Mouse (Mus musculus): Measurements from ENCODE around the gene Pdzd8. TPM values are rescaled to one million over a fixed set of nuclear protein-coding genes. Genes with fewer than 3 reads are reported as not detected.

Pdzd8 gene
- polyA plus RNA-seq, 1 experiment from 2014 or later, result 8.4 TPM

DNA sequence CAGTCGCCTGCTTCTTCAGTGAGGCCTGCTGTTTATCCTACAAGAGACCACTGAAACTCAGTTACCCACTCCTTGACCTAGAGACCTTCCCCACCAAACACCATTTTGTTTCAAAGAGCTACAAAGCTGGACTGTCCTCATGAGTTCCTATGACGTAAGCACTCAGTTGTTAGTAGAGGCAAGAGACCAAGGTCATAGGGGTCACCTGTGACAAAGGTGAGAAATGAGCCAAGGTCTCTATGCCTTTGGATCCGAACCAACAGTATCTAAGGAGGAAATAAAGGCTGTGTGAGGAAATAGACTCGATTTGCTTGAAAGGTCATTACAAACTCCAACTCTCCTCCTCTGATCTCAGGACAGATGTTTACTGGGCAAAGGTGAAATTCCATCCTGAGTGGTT is 25.4 kb upstream of the Pdzd8 start:
- Histone ChIP-seq H3K27me3 (no peaks in the 10 kb centered on the region), H3K4me2 (no peak overlapping the region), H3K36me3 (ENCODE audit: poor library complexity, severe bottlenecking) (no peaks in the 10 kb centered on the region), H3K9ac (no peak overlapping the region), H3K4me3 (no peak overlapping the region), H3K4me1 (no peaks in the 10 kb centered on the region), H3K9me3 (replicated peaks) (peaks cover 5% of the 10 kb centered on the region), H3K27ac (no peak overlapping the region)
- no peak for ATAC-seq
- 78% methylated on average over 4 of the region's 4 CpGs for WGBS

DNA sequence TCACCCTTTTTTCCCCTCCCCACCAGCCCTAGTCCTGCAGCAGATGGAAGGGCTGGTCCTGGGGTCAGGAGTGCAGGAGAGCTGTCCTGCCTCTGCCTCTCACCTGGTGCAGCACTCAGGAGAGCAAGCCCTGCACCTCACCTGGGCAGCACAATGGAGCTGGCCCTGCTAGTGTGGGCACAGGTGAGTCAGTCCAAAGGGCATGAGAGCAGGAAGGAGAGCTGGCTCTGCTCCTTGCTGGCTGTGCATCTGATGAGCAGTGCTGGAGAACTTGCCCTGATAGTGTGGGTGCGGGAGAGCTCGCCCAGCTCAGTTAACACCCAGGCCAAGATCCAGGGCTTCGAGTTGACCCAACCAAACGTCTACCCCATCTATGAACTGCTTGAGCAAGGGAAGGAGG is 22.3 kb upstream of the Pdzd8 start:
- 87% methylated on average over 4 of the region's 4 CpGs for WGBS
- no peaks in the 10 kb centered on the region for H3K36me3 ChIP-seq (ENCODE audit: poor library complexity, severe bottlenecking)
- no peak overlapping the region for H3K4me2 ChIP-seq
- H3K9ac ChIP-seq, result no peak overlapping the region
- no peak for ATAC-seq
- no peaks in the 10 kb centered on the region for H3K27me3 ChIP-seq
- H3K4me3 ChIP-seq, result no peak overlapping the region
- H3K9me3 ChIP-seq (replicated peaks), result no peaks in the 10 kb centered on the region
- no peaks in the 10 kb centered on the region for H3K4me1 ChIP-seq
- H3K27ac ChIP-seq, result no peak overlapping the region

DNA sequence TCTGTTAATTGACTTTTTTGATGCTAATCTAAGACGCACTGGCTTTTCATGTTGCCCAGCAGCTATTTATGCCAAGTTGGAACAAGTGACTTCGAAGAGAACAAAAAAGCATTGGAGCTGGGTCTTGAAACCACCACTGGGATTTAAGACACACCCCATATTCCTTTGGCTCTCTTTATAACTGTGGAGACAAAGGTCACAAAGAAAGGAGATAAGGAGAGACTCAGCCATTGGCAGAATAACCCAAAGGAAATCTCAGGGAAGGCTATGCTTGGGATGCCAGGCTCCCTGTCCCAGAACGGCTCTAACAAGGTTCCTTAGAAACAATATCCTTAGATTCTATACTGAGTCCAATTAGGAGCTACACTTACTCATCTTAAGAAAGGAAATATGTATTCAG is 21.1 kb upstream of the Pdzd8 start:
- no peak for ATAC-seq
- Histone ChIP-seq H3K9me3 (replicated peaks) (no peaks in the 10 kb centered on the region), H3K4me1 (no peaks in the 10 kb centered on the region), H3K4me3 (no peak overlapping the region), H3K27ac (no peak overlapping the region), H3K27me3 (no peaks in the 10 kb centered on the region), H3K4me2 (no peak overlapping the region), H3K36me3 (ENCODE audit: poor library complexity, severe bottlenecking) (no peaks in the 10 kb centered on the region), H3K9ac (no peak overlapping the region)
- 42% methylated on average over 3 of the region's 3 CpGs for WGBS

DNA sequence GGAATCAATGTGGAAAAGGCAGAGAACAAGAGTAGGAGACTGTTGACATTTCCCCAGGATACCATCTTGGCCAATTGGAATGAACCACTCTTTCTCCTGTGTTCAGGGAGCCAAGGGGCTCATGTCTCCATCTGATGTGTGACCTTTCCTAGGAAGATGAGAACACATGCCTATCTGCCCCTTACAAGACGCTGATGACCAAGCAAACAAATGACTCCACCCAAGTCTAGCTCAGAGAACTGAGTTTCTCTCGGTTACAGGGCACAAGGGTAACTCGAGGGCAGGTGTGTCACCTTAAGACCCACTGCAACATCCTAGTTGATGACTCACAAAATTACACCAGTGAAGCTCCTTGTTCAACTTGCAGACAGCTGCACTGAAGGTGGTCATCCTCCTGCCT is 18.1 kb upstream of the Pdzd8 start:
- no peak for ATAC-seq
- Histone ChIP-seq H3K27ac (no peak overlapping the region), H3K9ac (no peak overlapping the region), H3K4me1 (no peaks in the 10 kb centered on the region), H3K36me3 (ENCODE audit: poor library complexity, severe bottlenecking) (no peaks in the 10 kb centered on the region), H3K4me2 (no peak overlapping the region), H3K4me3 (no peak overlapping the region), H3K9me3 (replicated peaks) (no peaks in the 10 kb centered on the region), H3K27me3 (no peaks in the 10 kb centered on the region)
- 88% methylated on average over 3 of the region's 3 CpGs for WGBS

DNA sequence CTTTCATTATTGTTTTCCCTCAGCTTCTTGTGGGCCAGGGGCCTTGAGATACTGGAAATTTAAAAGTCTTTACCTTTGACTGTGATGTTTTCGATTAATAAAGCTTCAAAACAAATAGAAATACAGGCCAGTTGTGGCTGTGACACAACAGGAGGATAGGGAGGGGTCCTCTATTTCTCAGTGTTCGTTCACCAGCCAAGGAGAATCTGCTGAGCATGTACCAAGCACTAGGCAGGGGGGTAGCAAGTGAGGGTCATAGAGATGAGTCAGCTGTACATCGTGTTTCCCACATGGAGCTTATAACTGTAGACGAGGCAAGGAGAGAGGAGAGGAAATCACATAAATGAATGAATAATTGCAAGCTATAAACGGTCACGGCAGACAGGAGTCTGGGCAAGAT is 17.1 kb upstream of the Pdzd8 start:
- H3K36me3 ChIP-seq (ENCODE audit: poor library complexity, severe bottlenecking), result no peaks in the 10 kb centered on the region
- H3K9ac ChIP-seq, result no peak overlapping the region
- 87% methylated on average over 6 of the region's 6 CpGs for WGBS
- H3K9me3 ChIP-seq (replicated peaks), result no peaks in the 10 kb centered on the region
- no peak overlapping the region for H3K4me2 ChIP-seq
- H3K27me3 ChIP-seq, result no peaks in the 10 kb centered on the region
- no peak for ATAC-seq
- no peaks in the 10 kb centered on the region for H3K4me1 ChIP-seq
- no peak overlapping the region for H3K27ac ChIP-seq
- H3K4me3 ChIP-seq, result no peak overlapping the region

DNA sequence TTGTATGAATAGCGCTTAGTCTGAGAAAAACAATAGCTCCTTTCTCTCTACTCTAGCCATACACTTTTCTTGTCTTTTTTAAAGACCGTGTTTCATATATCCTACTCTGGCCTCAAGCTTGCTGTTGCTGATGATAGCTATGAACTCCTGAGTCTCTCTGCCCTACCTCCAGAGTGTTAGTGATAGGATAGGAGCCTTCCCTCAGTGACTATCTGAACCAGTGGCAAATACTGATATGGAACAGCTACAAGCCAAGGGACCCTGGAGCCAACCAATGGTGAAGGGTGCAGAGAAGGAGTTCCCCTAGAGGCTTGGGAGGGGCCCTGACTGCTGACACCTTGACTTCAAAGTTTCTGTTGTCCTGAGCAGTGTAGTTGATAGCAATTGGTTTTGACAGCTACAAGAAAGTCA is 14.9 kb upstream of the Pdzd8 start:
- no peaks in the 10 kb centered on the region for H3K4me1 ChIP-seq
- no peaks in the 10 kb centered on the region for H3K27me3 ChIP-seq
- H3K36me3 ChIP-seq (ENCODE audit: poor library complexity, severe bottlenecking), result no peaks in the 10 kb centered on the region
- no peak overlapping the region for H3K27ac ChIP-seq
- WGBS, result 14% methylated on average over 2 of the region's 2 CpGs
- H3K4me2 ChIP-seq, result no peak overlapping the region
- no peaks in the 10 kb centered on the region for H3K9me3 ChIP-seq (replicated peaks)
- no peak overlapping the region for H3K9ac ChIP-seq
- H3K4me3 ChIP-seq, result no peak overlapping the region
- no peak for ATAC-seq

DNA sequence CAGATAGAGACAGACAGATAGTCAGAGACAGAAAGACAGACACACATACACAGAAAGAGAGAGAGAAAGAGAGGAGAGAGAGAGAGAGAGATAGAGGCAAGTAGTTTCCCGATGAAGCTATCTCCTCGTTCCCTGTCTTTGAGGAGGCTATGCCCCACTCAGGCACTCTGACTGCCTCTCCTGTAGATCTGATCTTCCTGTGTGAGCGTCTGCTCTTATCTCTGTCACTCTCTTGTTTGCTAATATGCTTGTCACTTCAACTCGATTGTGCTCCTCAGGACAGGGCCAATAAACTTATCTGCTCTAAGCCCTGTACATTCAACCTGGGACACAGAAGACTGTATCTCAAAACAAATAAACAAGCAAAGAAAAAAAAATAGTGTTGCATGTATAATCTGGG is 13.6 kb upstream of the Pdzd8 start:
- Histone ChIP-seq H3K4me1 (no peaks in the 10 kb centered on the region), H3K9me3 (replicated peaks) (no peaks in the 10 kb centered on the region), H3K27ac (no peak overlapping the region), H3K36me3 (ENCODE audit: poor library complexity, severe bottlenecking) (no peaks in the 10 kb centered on the region), H3K4me2 (no peak overlapping the region), H3K27me3 (no peaks in the 10 kb centered on the region), H3K9ac (no peak overlapping the region), H3K4me3 (no peak overlapping the region)
- WGBS, result 76% methylated on average over 4 of the region's 4 CpGs
- no peak for ATAC-seq

DNA sequence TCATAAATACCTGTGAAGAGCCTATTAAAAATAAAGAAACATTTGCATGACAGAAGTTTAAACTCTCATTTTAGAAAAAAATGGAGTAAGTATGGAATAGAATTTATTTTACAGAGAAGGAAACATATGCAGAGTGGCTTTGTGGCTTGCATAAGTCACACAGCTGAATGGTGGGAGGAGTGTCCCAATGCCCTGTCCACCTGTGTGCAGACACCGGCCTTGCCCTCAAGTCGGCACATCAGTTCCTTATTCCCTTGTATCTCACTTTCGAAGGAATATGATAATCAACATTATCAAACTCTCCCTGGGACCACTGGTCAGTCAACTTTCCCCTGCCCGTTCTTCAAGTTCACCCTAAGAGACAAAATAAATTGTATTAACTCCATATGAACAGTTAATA is 12.3 kb upstream of the Pdzd8 start:
- WGBS, result 86% methylated on average over 4 of the region's 4 CpGs
- Histone ChIP-seq H3K36me3 (ENCODE audit: poor library complexity, severe bottlenecking) (no peaks in the 10 kb centered on the region), H3K27me3 (no peaks in the 10 kb centered on the region), H3K9me3 (replicated peaks) (no peaks in the 10 kb centered on the region), H3K4me1 (no peaks in the 10 kb centered on the region), H3K4me3 (no peak overlapping the region), H3K4me2 (no peak overlapping the region), H3K27ac (no peak overlapping the region), H3K9ac (no peak overlapping the region)
- ATAC-seq, result no peak

DNA sequence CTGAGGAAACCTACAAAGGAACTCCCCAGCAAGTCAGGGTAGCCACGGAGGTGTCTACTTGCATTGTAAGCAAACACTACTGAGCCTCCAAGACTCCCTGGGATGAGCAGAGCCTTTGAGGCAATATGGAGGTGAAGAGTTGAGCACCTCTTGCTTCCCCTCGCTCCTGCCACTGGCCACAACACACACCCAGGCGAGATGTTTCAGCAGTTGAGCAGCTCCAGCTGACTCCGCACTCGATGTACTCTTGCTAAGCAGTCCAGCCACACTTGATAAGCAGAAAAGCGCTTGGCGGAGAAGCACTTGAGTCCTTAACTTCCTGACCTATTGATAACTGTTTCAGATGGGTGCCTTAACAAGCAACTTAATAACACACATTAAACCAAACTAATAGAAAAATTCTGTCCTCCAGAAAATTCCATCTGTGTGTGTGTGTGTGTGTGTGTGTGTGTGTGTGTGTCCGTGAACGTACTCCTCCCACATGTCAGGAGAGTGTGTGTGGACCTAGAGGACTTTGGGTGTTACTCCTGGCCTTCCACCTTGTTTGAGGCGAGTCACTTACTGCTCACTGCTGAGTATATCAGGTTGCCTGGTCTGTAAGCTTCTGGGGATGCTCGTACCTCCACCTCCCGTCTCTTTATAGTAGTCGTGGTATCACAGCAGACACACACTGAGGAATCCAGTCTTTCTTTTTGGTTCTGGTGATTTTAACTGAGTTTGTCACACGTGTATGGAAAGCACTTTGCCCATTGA is 11.4 kb upstream of the Pdzd8 start:
- WGBS, result 79% methylated on average over 14 of the region's 14 CpGs

DNA sequence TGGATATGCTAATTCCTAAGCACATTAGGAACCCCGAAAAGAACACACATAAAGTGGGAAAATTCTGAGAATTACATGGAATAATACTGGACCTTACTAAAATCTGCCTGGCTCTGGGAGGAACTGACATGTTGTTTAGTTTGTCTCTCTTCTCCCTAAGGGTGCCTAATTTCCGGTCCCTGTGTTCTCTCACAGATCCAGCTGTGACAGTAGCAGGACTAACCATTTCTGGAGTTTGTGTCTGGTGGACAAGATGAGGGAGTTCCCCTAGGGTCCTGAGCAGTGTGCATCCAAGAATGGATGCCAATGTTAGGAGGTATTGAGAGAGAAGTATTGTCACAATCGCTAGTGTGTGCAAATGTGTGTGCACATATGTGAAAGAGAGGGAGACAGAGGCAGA is 10.8 kb upstream of the Pdzd8 start:
- Histone ChIP-seq H3K4me1 (no peaks in the 10 kb centered on the region), H3K36me3 (ENCODE audit: poor library complexity, severe bottlenecking) (no peaks in the 10 kb centered on the region), H3K27me3 (no peaks in the 10 kb centered on the region), H3K9me3 (replicated peaks) (no peaks in the 10 kb centered on the region), H3K4me3 (no peak overlapping the region), H3K27ac (no peak overlapping the region), H3K4me2 (no peak overlapping the region), H3K9ac (no peak overlapping the region)
- no peak for ATAC-seq
- WGBS, result 92% methylated on average over 3 of the region's 3 CpGs

More for the DNA sequence above, 11.4 kb upstream of the Pdzd8 start:
- no peaks in the 10 kb centered on the region for H3K4me1 ChIP-seq
- H3K9me3 ChIP-seq (replicated peaks), result no peaks in the 10 kb centered on the region
- H3K4me2 ChIP-seq, result no peak overlapping the region
- ATAC-seq, result no peak
- H3K27ac ChIP-seq, result no peak overlapping the region
- no peak overlapping the region for H3K4me3 ChIP-seq
- no peak overlapping the region for H3K9ac ChIP-seq
- no peaks in the 10 kb centered on the region for H3K36me3 ChIP-seq (ENCODE audit: poor library complexity, severe bottlenecking)
- no peaks in the 10 kb centered on the region for H3K27me3 ChIP-seq

DNA sequence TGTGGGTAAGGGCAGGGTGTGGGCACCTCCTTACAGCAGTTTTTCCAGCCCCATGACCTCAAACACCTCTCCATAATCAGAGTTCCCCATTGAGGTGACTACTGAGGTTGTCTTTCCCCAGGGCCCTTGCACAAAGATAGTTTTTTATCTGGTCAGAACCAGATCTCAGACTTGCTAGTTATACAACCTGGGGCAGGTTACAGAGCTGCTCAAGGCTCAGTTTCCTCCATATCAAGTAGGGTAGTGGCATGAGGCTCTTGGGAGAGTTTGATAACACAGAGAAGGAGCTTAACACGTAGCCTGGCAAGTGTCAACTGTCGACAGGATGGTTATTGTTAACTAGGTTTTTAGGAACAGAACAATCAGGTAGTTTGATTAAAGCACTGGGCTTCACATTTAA is 9.3 kb upstream of the Pdzd8 start:
- Histone ChIP-seq H3K4me1 (no peaks in the 10 kb centered on the region), H3K4me3 (no peak overlapping the region), H3K9ac (no peak overlapping the region), H3K9me3 (replicated peaks) (no peaks in the 10 kb centered on the region), H3K27me3 (no peaks in the 10 kb centered on the region), H3K27ac (no peak overlapping the region), H3K36me3 (ENCODE audit: poor library complexity, severe bottlenecking) (no peaks in the 10 kb centered on the region), H3K4me2 (no peak overlapping the region)
- no peak for ATAC-seq
- 62% methylated on average over 2 of the region's 2 CpGs for WGBS

DNA sequence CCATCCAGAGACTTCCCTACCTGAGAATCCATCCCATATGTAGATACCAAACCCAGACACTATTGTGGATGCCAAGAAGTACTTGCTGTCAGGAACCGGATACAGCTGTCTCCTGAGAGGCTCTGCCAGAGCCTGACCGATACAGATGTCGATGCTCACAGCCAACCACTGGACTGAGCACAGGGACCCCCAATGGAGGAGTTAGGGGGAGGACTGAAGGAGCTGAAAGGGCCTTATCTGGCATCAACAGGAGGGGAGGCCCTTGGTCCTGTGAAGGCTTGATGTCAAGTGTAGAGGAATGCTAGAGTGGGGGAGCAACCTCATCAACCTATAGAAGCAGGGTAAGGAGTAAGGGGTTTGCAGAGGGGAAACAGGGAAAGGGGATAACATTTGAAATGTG is 7.2 kb upstream of the Pdzd8 start:
- no peaks in the 10 kb centered on the region for H3K4me1 ChIP-seq
- H3K4me3 ChIP-seq, result no peak overlapping the region
- no peak overlapping the region for H3K9ac ChIP-seq
- no peak overlapping the region for H3K4me2 ChIP-seq
- WGBS, result 74% methylated on average over 3 of the region's 3 CpGs
- no peak overlapping the region for H3K27ac ChIP-seq
- no peaks in the 10 kb centered on the region for H3K36me3 ChIP-seq (ENCODE audit: poor library complexity, severe bottlenecking)
- ATAC-seq, result no peak
- H3K27me3 ChIP-seq, result 0 out of 2 replicates have a peak, but pooled peaks cover 3% of the 10 kb centered on the region
- no peaks in the 10 kb centered on the region for H3K9me3 ChIP-seq (replicated peaks)
